Mouse (Mus musculus) mesoderm, embryonic 11.5 days (tissue): ENCODE measurements at regions not wholly inside any gene's neighbourhood (a gene's known extent, or its start where the extent isn't known, plus 50 kb on each side); places are given as distances from the start of the nearest gene placed in this dataset.

ENCODE experiments used
- DNase-seq: peaks from one replicate; pipeline ENCODE4 v3.0.0-alpha.2; 2012; ENCODE audit warnings: low read depth, low spot score

DNA sequence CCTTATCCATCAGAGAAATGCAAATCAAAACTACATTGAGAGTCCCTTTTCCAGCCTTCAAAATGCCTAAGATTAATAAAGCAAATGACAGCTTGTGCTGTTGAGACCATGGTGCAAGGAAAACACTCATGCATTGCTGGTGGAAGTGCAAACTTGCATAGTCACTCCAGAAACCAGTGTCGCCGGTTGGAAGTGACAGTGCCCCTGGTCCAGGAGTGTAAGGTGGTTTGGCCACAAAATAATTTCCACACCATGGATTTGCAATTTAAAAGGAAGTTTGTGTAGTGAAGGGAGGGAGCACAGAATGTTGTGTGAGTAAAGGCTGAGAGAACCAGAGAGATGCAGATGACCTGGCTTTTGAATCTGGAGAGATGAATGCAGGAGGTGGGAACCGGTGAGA is 52.4 kb upstream of the Mad2l1 start:
- DNase-seq = no peak
